Mouse (Mus musculus): ENCODE data around the gene Gm20219.

Gm20219 gene

DNA sequence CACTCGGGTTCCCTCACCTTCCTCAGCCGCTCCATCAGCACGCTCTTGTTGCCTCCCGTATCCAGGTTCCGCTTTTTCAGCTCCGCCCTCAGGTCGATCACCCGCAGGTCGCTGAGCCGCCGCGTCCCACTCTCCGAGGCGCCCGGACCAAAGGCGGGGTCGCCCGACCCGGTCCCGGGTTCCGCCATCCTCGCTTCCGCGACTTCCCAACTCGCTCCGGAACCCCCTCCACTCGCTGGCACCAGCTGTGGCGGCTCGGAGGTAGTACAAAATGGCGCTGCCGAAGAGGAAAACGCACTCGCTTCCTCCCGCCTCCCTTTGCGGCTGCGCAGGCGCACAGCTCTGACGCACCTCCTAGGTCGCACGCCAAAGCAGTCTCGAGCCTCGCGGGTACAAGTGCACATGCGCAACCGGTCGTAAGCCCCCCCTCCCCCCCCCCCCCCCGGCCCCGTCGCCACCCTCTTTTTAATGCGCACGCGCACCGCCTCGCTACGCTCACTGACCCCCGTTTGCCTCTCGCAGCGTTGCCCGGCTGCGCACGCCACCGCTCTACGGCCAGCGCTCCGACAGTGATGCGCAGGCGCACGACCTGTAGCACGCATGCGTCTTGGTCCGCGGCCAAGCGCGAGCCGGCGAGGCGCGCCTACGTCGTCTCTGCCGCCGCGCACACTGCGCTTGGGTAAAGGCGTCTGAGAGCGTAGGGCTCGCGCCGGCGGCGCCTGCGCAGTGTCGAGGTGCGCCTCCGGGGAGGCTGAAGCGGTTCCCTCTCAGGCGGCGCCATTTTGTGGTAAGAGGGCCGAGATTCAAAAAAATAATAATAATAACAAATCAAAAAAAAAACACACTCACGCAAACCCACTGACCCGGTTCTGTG, 30.3 kb upstream of the Gm20219 start, which contains the start of the genes Safb2 and Safb:
TSS of gene Safb2 (minus strand) at position 329 of the 874 bp plus-strand sequence.
TSS of gene Safb (plus strand) at position 569 of the 874 bp plus-strand sequence.
- no peaks in the 10 kb centered on the region for H3K9me3 ChIP-seq (ENCODE audit: low read length)
- H3K27me3 ChIP-seq (ENCODE audit: insufficient read depth, low read length) = no peaks in the 10 kb centered on the region
- TF ChIP-seq CTCF (conservative IDR thresholded peaks at IDR 0.05; ENCODE audit: low read length) (no peak), NANOG (IDR thresholded peaks at IDR 0.05; ENCODE audit: borderline replicate concordance, low read length) (no peak), POU5F1 (IDR thresholded peaks at IDR 0.05; ENCODE audit: borderline replicate concordance, low read length) (no peak)

DNA sequence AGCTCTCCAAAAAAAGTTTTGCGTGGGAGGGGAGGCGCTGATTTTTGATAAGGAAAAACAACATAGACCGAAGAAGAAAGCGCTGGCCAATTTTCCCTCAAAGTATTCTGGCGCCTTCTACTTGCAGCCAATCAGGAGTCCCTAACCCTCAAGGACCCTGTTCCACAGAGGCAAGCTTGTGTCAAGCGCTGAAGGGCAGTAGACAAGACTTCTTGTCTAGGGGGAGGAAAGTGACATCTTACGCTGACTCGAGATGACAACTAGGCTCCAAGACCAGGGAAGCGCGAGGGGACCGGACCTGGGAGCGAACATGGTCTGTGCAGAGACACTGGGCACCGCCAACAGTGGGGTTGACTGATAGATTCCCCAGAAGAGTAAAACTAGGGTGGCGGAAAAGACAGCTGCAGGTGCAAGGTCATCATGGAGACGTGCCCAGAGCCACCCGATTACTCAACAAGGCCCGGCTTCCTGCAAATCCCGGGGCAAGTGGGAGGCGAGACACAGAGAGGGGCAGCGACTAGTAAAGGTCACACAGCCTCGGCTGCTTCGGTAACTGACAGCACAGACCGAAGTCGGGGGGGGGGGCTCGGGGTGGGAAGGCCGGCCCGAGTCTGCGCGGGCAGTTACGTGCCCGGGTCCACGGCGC, 29.5 kb upstream of the Gm20219 start:
- Histone ChIP-seq H3K4me3 (replicated peaks; ENCODE audit: low read length) (peak overlapping the region; percentile 99), H3K4me1 (replicated peaks; ENCODE audit: low read depth, low read length) (peaks cover 72% of the 10 kb centered on the region), H3K36me3 (ENCODE audit: insufficient read depth, low read length) (peaks cover 74% of the 10 kb centered on the region), H3K9me3 (ENCODE audit: low read length) (no peaks in the 10 kb centered on the region), H3K27me3 (ENCODE audit: insufficient read depth, low read length) (no peaks in the 10 kb centered on the region)
- TF ChIP-seq CTCF (conservative IDR thresholded peaks at IDR 0.05; ENCODE audit: low read length) = no peak

More for the DNA sequence above, 30.3 kb upstream of the Gm20219 start, which contains the start of the genes Safb2 and Safb:
- peaks cover 75% of the 10 kb centered on the region for H3K4me1 ChIP-seq (replicated peaks; ENCODE audit: low read depth, low read length)
- peaks cover 74% of the 10 kb centered on the region for H3K36me3 ChIP-seq (ENCODE audit: insufficient read depth, low read length)
- H3K4me3 ChIP-seq (replicated peaks; ENCODE audit: low read length) = peak within 1 kb of the TSS; percentile 99

DNA sequence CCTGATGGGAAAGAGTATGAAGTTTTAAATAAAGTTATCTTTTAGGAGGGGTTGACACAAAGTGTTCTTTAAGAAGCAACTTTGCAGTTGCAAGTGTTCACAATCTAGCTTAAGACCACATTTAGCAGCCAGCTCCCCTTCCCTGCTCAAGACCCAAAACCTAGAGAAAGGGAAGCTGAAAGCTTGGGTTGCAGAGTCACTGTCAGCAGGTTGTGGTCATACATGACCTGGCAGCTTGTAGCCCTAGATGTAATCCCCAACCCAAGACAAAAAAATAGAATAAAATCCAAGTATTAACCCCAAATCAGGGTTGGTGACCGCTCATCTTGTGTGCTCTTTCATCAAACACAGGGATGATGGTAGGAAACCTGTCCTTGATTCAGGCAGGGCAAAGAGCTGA, 28.9 kb upstream of the Gm20219 start:
- Histone ChIP-seq H3K27me3 (ENCODE audit: insufficient read depth, low read length) (no peaks in the 10 kb centered on the region), H3K9me3 (ENCODE audit: low read length) (no peaks in the 10 kb centered on the region), H3K4me3 (replicated peaks; ENCODE audit: low read length) (peak overlapping the region; percentile 99), H3K4me1 (replicated peaks; ENCODE audit: low read depth, low read length) (peaks cover 72% of the 10 kb centered on the region), H3K36me3 (ENCODE audit: insufficient read depth, low read length) (peaks cover 74% of the 10 kb centered on the region)
- no peak for TF ChIP-seq CTCF (conservative IDR thresholded peaks at IDR 0.05; ENCODE audit: low read length)
- TF ChIP-seq POU5F1 (IDR thresholded peaks at IDR 0.05; ENCODE audit: borderline replicate concordance, low read length) = no peak
- no peak for TF ChIP-seq NANOG (IDR thresholded peaks at IDR 0.05; ENCODE audit: borderline replicate concordance, low read length)

DNA sequence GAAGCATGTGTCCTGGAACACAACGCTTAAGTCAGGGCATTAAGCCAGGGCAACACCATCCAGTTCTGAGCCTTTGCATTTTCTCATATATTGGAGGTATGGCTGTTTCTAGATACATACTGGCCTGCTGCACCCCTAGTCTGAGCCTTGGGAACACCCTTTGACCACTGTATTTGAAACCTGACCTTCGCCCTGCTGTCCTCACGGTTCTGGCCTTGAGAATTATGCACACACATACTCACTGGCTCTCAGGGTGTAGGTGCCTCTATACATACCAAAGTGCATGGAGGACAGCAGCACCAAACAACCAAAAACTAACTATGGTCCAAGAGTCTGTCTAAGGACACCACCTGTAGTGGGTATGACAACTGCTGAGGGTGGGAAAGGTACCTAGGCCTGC, 18.8 kb upstream of the Gm20219 start:
- TF ChIP-seq NANOG (IDR thresholded peaks at IDR 0.05; ENCODE audit: borderline replicate concordance, low read length) (no peak), POU5F1 (IDR thresholded peaks at IDR 0.05; ENCODE audit: borderline replicate concordance, low read length) (no peak), CTCF (conservative IDR thresholded peaks at IDR 0.05; ENCODE audit: low read length) (no peak)
- H3K36me3 ChIP-seq (ENCODE audit: insufficient read depth, low read length) = peaks cover 96% of the 10 kb centered on the region

DNA sequence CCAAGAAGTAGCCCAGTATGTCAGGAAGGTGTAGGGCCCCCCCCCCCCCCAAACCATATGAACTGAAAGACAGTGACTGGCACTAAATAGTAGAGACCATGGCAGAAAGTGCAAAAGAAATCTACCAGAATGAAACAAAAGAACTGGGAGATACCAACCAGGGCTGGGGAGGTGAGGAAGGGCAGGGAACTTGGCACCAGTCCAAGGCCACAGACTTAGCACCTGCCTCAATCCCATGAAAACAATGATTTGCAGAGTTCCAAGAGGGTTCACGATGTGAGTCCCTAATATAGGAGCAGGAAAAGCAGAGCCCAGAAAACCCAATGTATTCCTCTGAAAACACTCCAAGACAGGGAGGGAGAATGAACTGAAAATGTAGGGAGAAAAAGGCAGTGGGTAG, 18.0 kb upstream of the Gm20219 start:
- TF ChIP-seq POU5F1 (IDR thresholded peaks at IDR 0.05; ENCODE audit: borderline replicate concordance, low read length) (no peak), CTCF (conservative IDR thresholded peaks at IDR 0.05; ENCODE audit: low read length) (no peak), NANOG (IDR thresholded peaks at IDR 0.05; ENCODE audit: borderline replicate concordance, low read length) (no peak)
- Histone ChIP-seq H3K9me3 (ENCODE audit: low read length) (no peaks in the 10 kb centered on the region), H3K4me1 (replicated peaks; ENCODE audit: low read depth, low read length) (peaks cover 21% of the 10 kb centered on the region), H3K36me3 (ENCODE audit: insufficient read depth, low read length) (peaks cover 96% of the 10 kb centered on the region), H3K4me3 (replicated peaks; ENCODE audit: low read length) (no peak overlapping the region), H3K27me3 (ENCODE audit: insufficient read depth, low read length) (no peaks in the 10 kb centered on the region)

More for the DNA sequence above, 18.8 kb upstream of the Gm20219 start:
- Histone ChIP-seq H3K27me3 (ENCODE audit: insufficient read depth, low read length) (no peaks in the 10 kb centered on the region), H3K4me1 (replicated peaks; ENCODE audit: low read depth, low read length) (peaks cover 19% of the 10 kb centered on the region), H3K4me3 (replicated peaks; ENCODE audit: low read length) (no peak overlapping the region), H3K9me3 (ENCODE audit: low read length) (no peaks in the 10 kb centered on the region)

DNA sequence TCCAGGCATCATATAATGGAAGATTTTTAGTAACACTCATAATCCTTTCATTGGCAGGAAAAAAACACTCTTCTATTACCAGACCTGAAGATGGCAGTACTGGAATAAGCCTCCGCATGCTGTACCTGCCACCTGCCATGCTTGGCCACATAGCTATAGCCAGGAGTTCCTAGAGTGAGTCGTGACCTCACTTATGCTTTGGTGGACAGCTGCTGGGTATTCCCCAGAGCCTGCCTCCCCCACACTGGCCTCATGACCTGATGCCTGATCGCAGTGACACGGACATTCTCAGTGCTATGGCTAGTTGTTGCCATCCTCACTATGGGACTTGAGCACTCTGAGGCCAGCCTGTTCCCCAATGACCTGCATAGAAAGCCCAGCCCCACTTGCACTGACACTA, 16.1 kb upstream of the Gm20219 start:
- Histone ChIP-seq H3K36me3 (ENCODE audit: insufficient read depth, low read length) (peaks cover 99% of the 10 kb centered on the region), H3K27me3 (ENCODE audit: insufficient read depth, low read length) (no peaks in the 10 kb centered on the region), H3K4me3 (replicated peaks; ENCODE audit: low read length) (no peak overlapping the region), H3K9me3 (ENCODE audit: low read length) (no peaks in the 10 kb centered on the region), H3K4me1 (replicated peaks; ENCODE audit: low read depth, low read length) (peaks cover 21% of the 10 kb centered on the region)
- TF ChIP-seq CTCF (conservative IDR thresholded peaks at IDR 0.05; ENCODE audit: low read length) (no peak), NANOG (IDR thresholded peaks at IDR 0.05; ENCODE audit: borderline replicate concordance, low read length) (no peak), POU5F1 (IDR thresholded peaks at IDR 0.05; ENCODE audit: borderline replicate concordance, low read length) (no peak)

DNA sequence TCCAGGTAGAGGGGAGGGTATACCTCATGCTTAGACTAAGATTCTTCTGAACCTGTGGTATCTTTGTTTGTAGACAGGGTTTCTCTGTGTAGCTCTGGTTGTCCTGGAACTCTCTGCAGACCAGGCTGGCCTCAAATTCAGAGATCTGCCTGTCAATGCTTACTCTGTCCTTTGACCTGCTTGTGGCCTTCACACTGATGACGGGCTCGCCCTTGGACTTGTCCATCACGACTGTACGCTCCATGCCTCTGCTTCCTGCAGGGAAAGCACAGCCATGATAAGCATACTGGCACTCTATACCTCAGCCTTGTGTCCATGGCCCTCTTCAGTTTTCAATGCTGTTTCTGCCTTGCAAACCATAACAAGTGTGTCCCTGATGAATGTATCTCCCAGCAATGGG, 13.2 kb upstream of the Gm20219 start:
- Histone ChIP-seq H3K4me3 (replicated peaks; ENCODE audit: low read length) (peak overlapping the region; percentile 37; the same call in 1 of the 2 replicates), H3K4me1 (replicated peaks; ENCODE audit: low read depth, low read length) (peaks cover 36% of the 10 kb centered on the region), H3K9me3 (ENCODE audit: low read length) (no peaks in the 10 kb centered on the region), H3K36me3 (ENCODE audit: insufficient read depth, low read length) (peaks cover 100% of the 10 kb centered on the region), H3K27me3 (ENCODE audit: insufficient read depth, low read length) (no peaks in the 10 kb centered on the region)
- TF ChIP-seq CTCF (conservative IDR thresholded peaks at IDR 0.05; ENCODE audit: low read length) = no peak

DNA sequence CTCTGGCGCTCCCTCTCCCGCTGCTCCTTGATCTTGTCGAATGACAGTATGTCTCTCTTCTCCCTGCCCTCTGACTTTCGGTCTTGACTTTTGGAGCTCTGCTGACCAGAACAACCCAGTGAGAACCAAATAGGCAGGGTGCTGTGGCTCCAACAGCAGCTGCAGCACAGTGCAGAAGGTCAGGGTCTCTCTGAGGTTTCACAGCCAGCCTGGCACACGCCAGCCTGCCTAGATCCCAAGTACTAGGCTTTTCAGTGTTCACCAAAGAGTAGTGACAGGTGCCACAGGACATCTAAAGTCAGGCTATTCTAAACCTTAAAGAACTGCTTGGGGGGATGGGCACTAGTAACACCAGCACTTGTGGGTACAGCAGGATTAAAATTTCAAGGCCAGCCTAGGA, 12.7 kb upstream of the Gm20219 start:
- no peaks in the 10 kb centered on the region for H3K9me3 ChIP-seq (ENCODE audit: low read length)
- peaks cover 39% of the 10 kb centered on the region for H3K4me1 ChIP-seq (replicated peaks; ENCODE audit: low read depth, low read length)
- H3K27me3 ChIP-seq (ENCODE audit: insufficient read depth, low read length) = no peaks in the 10 kb centered on the region
- peaks cover 100% of the 10 kb centered on the region for H3K36me3 ChIP-seq (ENCODE audit: insufficient read depth, low read length)
- peak overlapping the region; percentile 37; the same call in 1 of the 2 replicates for H3K4me3 ChIP-seq (replicated peaks; ENCODE audit: low read length)
- TF ChIP-seq CTCF (conservative IDR thresholded peaks at IDR 0.05; ENCODE audit: low read length) (no peak), NANOG (IDR thresholded peaks at IDR 0.05; ENCODE audit: borderline replicate concordance, low read length) (no peak), POU5F1 (IDR thresholded peaks at IDR 0.05; ENCODE audit: borderline replicate concordance, low read length) (no peak)
